Mouse (Mus musculus) 3134 (cell line): ENCODE results near the gene Vmn1r55.
"Not testable (repeated sequence)": the region's sequence is repeated elsewhere in the genome, so short reads cannot be mapped to it uniquely, and the experiment has no call there.

Experiments used
- DNase-seq: peaks from one replicate; pipeline ENCODE4 v3.0.0-alpha.2; 2011; ENCODE audit warnings: low spot score; ENCODE audit not compliant: insufficient read length; ENCODE audit errors: extremely low read depth

Gene Vmn1r55

DNA sequence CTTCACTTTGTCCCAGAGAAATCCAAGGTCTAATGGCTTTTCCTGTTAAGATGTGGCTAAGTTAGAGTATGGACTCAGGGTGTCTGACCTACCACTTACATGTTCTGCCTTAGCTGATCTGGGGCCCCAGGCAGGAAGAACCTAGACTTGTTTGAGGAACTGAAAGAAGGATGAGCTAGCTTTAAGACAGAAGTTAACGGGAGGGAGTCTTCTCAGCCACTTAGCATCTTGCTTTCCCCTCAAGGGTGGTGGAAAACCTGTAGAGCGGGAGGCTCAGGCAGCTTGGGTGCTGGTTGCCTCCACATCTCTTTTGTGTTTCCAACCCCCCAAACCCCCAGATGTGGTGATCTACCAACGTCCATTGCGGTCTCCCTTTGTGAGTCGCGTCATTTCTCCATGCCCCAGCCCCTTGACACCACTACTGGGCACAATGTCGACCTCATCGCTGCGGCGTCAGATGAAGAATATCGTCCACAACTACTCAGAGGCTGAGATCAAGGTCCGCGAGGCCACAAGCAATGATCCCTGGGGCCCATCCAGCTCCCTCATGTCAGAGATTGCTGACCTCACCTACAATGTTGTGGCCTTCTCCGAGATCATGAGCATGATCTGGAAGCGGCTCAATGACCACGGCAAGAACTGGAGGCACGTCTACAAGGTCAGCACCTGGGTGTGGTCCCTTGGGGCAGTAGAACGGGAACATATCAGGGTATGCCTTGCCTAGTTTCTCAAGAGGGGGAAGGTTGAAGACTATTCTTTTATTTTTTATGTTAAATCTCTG, 66.0 kb downstream of the Vmn1r55 start:
- DNase-seq = no peak

DNA sequence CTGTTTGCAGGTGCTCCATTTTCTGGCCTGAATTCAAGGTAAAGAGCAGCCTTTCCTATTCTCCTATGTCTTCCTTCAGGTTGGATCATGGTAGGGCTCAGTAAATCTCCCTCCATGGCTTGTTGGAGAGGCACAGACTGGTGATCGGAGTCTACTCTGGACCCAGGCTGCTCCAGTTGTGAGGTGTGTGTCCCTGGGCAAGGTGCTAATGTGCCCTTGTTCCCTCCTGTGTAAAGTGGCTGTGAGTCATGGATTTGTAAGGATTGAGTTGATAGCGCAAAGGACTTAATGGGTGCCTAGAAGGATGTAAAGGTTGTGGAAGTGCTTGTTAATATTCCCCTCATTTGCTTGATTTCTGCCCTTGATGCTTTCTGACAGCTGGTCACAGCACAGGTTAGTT, 67.5 kb downstream of the Vmn1r55 start:
- DNase-seq = no peak

DNA sequence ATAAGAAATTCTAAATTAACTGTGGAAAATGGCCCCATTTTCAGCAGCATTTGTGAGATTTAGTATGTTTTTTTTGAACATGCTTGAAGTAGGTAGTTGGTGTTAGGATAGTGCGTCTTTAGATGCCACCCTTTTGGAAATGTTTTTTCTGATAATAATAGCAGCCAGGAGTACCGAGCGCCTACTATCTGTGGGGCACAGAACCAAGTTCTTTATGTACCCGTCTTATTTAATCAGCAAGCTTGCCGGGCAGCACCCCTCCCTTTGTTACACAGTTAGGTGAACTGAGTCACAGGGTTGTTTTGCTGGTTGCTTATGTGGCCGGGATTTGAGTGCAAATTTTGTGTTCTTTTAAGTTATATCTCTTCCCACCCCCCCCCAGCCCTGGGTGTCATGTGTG, 68.2 kb downstream of the Vmn1r55 start:
- DNase-seq = no peak

DNA sequence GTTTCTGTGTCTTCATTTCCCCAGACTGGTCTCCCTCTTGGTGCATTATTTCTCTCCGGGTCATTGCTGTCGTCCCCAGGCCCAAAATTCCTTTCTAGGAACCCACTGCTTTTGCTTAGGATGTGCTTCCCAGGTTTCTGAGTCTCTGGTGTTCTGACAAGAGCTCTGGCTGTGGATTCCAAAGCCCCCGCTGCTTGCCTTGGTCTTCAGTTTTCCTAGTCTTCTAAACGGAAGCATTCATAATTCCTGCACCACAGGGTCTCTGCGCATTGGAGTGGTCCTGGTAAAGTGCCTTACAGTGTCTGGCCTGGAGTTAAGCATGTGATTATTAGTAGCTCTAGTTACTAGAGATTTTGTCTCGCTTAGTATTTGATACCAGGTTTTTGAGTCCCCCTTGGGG, 68.7 kb downstream of the Vmn1r55 start:
- DNase-seq = no peak

DNA sequence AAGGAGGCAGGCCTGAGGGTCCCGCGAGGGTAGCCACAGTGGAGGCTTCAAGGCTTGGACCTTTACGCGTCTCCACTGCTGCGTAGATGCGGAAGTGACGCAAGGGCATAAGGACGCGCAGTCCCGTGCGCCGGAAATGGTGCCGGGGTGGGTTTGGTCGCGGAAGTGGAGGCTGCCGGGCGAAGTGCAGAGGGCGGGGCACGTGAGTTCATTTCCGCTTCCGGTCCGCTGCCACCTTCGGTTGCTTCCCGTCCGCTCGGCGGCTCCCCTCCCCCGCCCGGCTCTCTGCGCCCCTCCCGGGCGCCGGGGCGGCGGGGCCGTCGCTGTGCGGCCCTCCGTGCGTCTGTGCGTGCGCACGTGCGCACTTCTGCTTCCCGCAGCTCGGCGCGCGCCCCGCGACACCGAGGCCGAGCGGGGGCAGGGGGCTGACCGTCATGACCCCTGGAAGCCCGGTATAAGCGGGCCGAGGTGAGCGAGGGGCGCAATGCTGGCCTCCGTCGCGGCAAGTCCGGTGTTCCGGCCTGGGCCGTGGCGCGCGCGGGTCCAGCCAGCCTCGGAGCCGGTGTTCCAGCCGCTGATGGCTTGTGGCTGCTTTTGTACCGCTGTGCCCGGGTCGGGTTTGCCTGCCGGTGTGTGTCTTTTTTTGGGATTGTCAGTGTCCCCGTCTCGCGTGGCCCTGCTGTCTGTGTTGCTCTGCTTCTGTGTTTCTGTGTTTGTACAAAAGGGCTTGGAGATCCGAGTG, 69.3 kb downstream of the Vmn1r55 start, which contains the start of gene Epn1:
Epn1 (plus strand) TSS at position 226 of the 742 bp plus-strand sequence.
- peak; percentile 79 for DNase-seq

DNA sequence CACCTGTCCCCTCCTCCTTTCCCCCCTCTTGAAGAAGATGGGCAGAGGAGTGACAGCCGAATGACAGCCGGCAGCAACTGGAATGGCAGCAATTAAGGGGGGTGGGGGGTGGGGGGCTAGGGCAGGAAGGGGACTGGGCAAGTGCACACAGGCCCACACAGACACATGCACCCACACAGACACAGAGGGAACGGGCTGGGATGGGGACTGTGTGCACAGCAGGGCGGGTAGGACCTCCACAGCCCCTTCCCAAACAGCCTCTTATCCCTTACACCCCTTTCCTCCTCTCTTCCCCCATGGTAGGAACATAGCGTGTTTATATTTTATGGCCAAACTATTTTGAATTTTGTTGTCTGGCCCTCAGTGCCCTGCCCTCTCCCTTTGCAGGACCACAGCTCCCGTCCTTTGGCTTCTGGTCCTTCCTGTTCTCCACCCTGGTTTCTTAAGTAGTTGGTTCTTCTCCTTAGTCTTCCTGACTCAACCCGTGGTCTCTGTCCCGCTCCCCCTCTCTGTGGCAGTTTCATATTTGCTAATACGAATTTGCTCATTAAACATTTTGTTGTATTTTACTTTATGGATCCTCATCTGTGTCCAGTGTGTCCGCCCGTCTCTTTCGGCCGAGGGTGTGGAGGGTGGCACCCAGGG, 70.0 kb downstream of the Vmn1r55 start:
- DNase-seq = not testable (repeated sequence)
